Mouse (Mus musculus) gastrocnemius, postnatal 36 days (tissue): ENCODE measurements at regions not wholly inside any gene's neighbourhood (a gene's known extent, or its start where the extent isn't known, plus 50 kb on each side); places are given as distances from the start of the nearest gene placed in this dataset.
"Not testable (repeated sequence)": the region's sequence is repeated elsewhere in the genome, so short reads cannot be mapped to it uniquely, and the experiment has no call there.

Source experiments
- DNase-seq, 2 experiments: peaks; one replicate each; pipeline ENCODE4 v3.0.0; 2022
- intact Hi-C: fragments of 180-260 bp; cut with DNase I; formaldehyde crosslinking; loops from one replicate; pipeline ENCODE4 v1.15.1; 2025

- intact Hi-C loops: no loop called here
- no peak for DNase-seq
Measured at GRCm38 (mm10) chr1:115033894-115034293, 650.7 kb upstream of the Cntnap5a start.

- not testable (repeated sequence) for DNase-seq
- intact Hi-C loops: loop anchor here (5.0 kb wide), 1 partner anchor 536 kb away; no protein-coding TSS in a partner anchor
Measured at GRCm38 (mm10) chr1:115041701-115042100, 642.9 kb upstream of the Cntnap5a start.

- no peak for DNase-seq
- intact Hi-C loops: no loop called here
Measured at GRCm38 (mm10) chr1:115058440-115058839, 626.1 kb upstream of the Cntnap5a start.
